Mouse (Mus musculus): ENCODE results near the gene Wdfy2. TPM values are rescaled to one million over a fixed set of nuclear protein-coding genes. Genes with fewer than 3 reads are reported as not detected.

The Wdfy2 gene
- polyA plus RNA-seq, 1 experiment: 9.5 TPM

GRCm38 (mm10) chr14:62936631-62937380, 99.3 kb downstream of the Wdfy2 start:
- WGBS: 70% methylated on average over 6 of the region's 6 CpGs
- no peak overlapping the region for H3K4me3 ChIP-seq (replicated peaks; ENCODE audit: extremely low read depth, low read depth, low read length)

GRCm38 (mm10) chr14:62937675-62938074, 100.2 kb downstream of the Wdfy2 start:
- no peak for DNase-seq
- WGBS: 75% methylated on average over 5 of the region's 5 CpGs
- Histone ChIP-seq H3K4me1 (ENCODE audit: control insufficient read depth, insufficient read depth, low read length) (0 out of 2 replicates have a peak, but pooled peaks cover 7% of the 10 kb centered on the region), H3K4me3 (replicated peaks; ENCODE audit: extremely low read depth, low read depth, low read length) (no peak overlapping the region)
- 0 out of 2 replicates have a peak, but pooled peaks have one; percentile 3 for TF ChIP-seq CTCF (IDR thresholded peaks at IDR 0.05; ENCODE audit: insufficient read depth, low read length)
- no peak for TF ChIP-seq POLR2A (IDR thresholded peaks at IDR 0.05; ENCODE audit: borderline replicate concordance, extremely low read depth, low read depth, low read length)

More at GRCm38 (mm10) chr14:62936631-62937380, 99.3 kb downstream of the Wdfy2 start:
- DNase-seq: no peak
- H3K4me1 ChIP-seq (ENCODE audit: control insufficient read depth, insufficient read depth, low read length): 0 out of 2 replicates have a peak, but pooled peaks cover 7% of the 10 kb centered on the region
- TF ChIP-seq POLR2A (IDR thresholded peaks at IDR 0.05; ENCODE audit: borderline replicate concordance, extremely low read depth, low read depth, low read length): no peak
- TF ChIP-seq CTCF (IDR thresholded peaks at IDR 0.05; ENCODE audit: insufficient read depth, low read length): no peak

- 95% methylated on average over 3 of the region's 3 CpGs for WGBS
- Histone ChIP-seq H3K4me3 (replicated peaks; ENCODE audit: extremely low read depth, low read depth, low read length) (no peak overlapping the region), H3K4me1 (ENCODE audit: control insufficient read depth, insufficient read depth, low read length) (0 out of 2 replicates have a peak, but pooled peaks cover 7% of the 10 kb centered on the region)
- TF ChIP-seq POLR2A (IDR thresholded peaks at IDR 0.05; ENCODE audit: borderline replicate concordance, extremely low read depth, low read depth, low read length) (no peak), CTCF (IDR thresholded peaks at IDR 0.05; ENCODE audit: insufficient read depth, low read length) (peak; percentile 43)
- no peak for DNase-seq
These were observed 102.0 kb downstream of the Wdfy2 start for GRCm38 (mm10) chr14:62939435-62939834.

- peak; percentile 37 for DNase-seq
- TF ChIP-seq POLR2A (IDR thresholded peaks at IDR 0.05; ENCODE audit: borderline replicate concordance, extremely low read depth, low read depth, low read length): no peak
These were observed 103.1 kb downstream of the Wdfy2 start for GRCm38 (mm10) chr14:62940383-62941074.

GRCm38 (mm10) chr14:62946794-62947193, 109.3 kb downstream of the Wdfy2 start:
- WGBS: 92% methylated on average over 3 of the region's 3 CpGs
- Histone ChIP-seq H3K4me3 (replicated peaks; ENCODE audit: extremely low read depth, low read depth, low read length) (no peak overlapping the region), H3K4me1 (ENCODE audit: control insufficient read depth, insufficient read depth, low read length) (no peaks in the 10 kb centered on the region)
- no peak for TF ChIP-seq CTCF (IDR thresholded peaks at IDR 0.05; ENCODE audit: insufficient read depth, low read length)
- no peak for TF ChIP-seq POLR2A (IDR thresholded peaks at IDR 0.05; ENCODE audit: borderline replicate concordance, extremely low read depth, low read depth, low read length)
- DNase-seq: no peak

More at GRCm38 (mm10) chr14:62940383-62941074, 103.1 kb downstream of the Wdfy2 start:
- 0 out of 2 replicates have a peak, but pooled peaks cover 7% of the 10 kb centered on the region for H3K4me1 ChIP-seq (ENCODE audit: control insufficient read depth, insufficient read depth, low read length)
- peak overlapping the region; percentile 6 for H3K4me3 ChIP-seq (replicated peaks; ENCODE audit: extremely low read depth, low read depth, low read length)
- 31% methylated on average over 14 of the region's 14 CpGs for WGBS

GRCm38 (mm10) chr14:62956091-62956490, 118.6 kb downstream of the Wdfy2 start:
- TF ChIP-seq CTCF (IDR thresholded peaks at IDR 0.05; ENCODE audit: insufficient read depth, low read length) (no peak), POLR2A (IDR thresholded peaks at IDR 0.05; ENCODE audit: borderline replicate concordance, extremely low read depth, low read depth, low read length) (no peak)
- Histone ChIP-seq H3K4me1 (ENCODE audit: control insufficient read depth, insufficient read depth, low read length) (no peaks in the 10 kb centered on the region), H3K4me3 (replicated peaks; ENCODE audit: extremely low read depth, low read depth, low read length) (no peak overlapping the region)
- DNase-seq: no peak
- 81% methylated on average over 9 of the region's 9 CpGs for WGBS

DNA sequence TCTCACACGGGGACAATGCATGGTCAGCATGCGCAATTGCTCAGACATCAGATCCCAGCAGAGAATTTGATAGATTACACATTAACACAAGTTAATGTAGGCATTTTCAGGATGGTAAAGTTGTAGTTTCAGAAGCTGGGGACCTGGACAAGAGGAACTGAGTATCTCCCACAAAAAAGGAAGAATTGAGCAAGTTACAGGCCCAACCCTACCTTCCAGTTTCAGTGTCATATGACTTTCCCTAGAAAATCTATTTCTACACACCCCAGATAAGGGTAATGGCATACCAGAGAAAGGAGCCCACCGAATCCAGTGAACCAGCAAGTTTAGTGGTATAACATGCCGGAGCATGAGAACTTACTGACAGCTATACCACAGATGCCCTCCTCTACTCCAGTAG, 126.2 kb downstream of the Wdfy2 start:
- no peak overlapping the region for H3K4me3 ChIP-seq (replicated peaks; ENCODE audit: extremely low read depth, low read depth, low read length)
- H3K4me1 ChIP-seq (ENCODE audit: control insufficient read depth, insufficient read depth, low read length): no peaks in the 10 kb centered on the region
- DNase-seq: no peak
- TF ChIP-seq CTCF (IDR thresholded peaks at IDR 0.05; ENCODE audit: insufficient read depth, low read length): no peak
- no peak for TF ChIP-seq POLR2A (IDR thresholded peaks at IDR 0.05; ENCODE audit: borderline replicate concordance, extremely low read depth, low read depth, low read length)
- 83% methylated on average over 4 of the region's 4 CpGs for WGBS

- no peak for TF ChIP-seq POLR2A (IDR thresholded peaks at IDR 0.05; ENCODE audit: borderline replicate concordance, extremely low read depth, low read depth, low read length)
- peak; percentile 48; the same call in 1 of the 2 replicates for TF ChIP-seq CTCF (IDR thresholded peaks at IDR 0.05; ENCODE audit: insufficient read depth, low read length)
- Histone ChIP-seq H3K4me3 (replicated peaks; ENCODE audit: extremely low read depth, low read depth, low read length) (no peak overlapping the region), H3K4me1 (ENCODE audit: control insufficient read depth, insufficient read depth, low read length) (no peaks in the 10 kb centered on the region)
- 72% methylated on average over 5 of the region's 5 CpGs for WGBS
- no peak for DNase-seq
These were observed 127.9 kb downstream of the Wdfy2 start for GRCm38 (mm10) chr14:62965342-62965741.

- Histone ChIP-seq H3K4me1 (ENCODE audit: control insufficient read depth, insufficient read depth, low read length) (no peaks in the 10 kb centered on the region), H3K4me3 (replicated peaks; ENCODE audit: extremely low read depth, low read depth, low read length) (no peak overlapping the region)
- TF ChIP-seq POLR2A (IDR thresholded peaks at IDR 0.05; ENCODE audit: borderline replicate concordance, extremely low read depth, low read depth, low read length) (no peak), CTCF (IDR thresholded peaks at IDR 0.05; ENCODE audit: insufficient read depth, low read length) (no peak)
- 29% methylated on average over 15 of the region's 15 CpGs for WGBS
- peak; percentile 11 for DNase-seq
These were observed 128.5 kb downstream of the Wdfy2 start for GRCm38 (mm10) chr14:62965811-62966520.

Data from lung, adult 2 months (tissue).